Mouse (Mus musculus): ENCODE measurements around the gene Phkg1.

DNA sequence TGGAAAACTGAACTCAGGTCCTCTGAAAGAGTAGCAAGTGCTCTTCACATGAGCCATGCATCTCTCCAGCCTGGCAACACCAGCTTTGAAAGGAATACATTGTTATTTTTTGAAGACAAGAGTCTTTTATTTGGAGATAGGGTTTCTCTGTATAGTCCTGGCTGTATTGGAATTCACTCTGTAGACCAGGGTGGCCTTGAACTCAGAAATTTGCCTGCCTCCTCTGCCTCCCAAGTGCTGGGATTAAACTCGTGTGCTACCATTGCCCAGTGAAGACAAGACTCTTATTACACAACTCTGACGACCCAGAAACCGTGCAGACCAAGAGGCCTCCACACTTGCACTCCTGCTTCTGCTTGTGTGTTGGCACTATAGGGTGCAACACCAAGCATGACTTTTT, 18.5 kb downstream of the Phkg1 start:
- TF ChIP-seq CTCF (IDR thresholded peaks at IDR 0.05) (no peak), EP300 (IDR thresholded peaks at IDR 0.05) (no peak)
